In genomic region chr5:92445016-92445415, GRCm38 (mm10) we compare ENCODE assay signal across 25 mouse cellular contexts.
"Had no signal": no experiment of that assay in that cellular context is flagged by ENCODE, and none has a peak within 500 bp of the region (broad histone marks: within the 10 kb centered on the region; RNA-seq: fewer than 3 reads in every experiment).

No protein-coding gene starts in this region.

- H3K27me3 ChIP-seq: heart, embryonic 12.5 days; hindbrain, embryonic 12.5 days; intestine, embryonic 15.5 days; kidney, embryonic 15.5 days; limb, embryonic 12.5 days; liver, embryonic 13.5 days; liver, embryonic 15.5 days had no signal

- H3K27ac ChIP-seq: gastrocnemius, adult 2 months; heart, adult 2 months; hindbrain, embryonic 10.5 days; hindbrain, embryonic 12.5 days; hindbrain, embryonic 14.5 days; intestine, embryonic 15.5 days; kidney, embryonic 15.5 days; kidney, postnatal 0 days; layer of hippocampus, adult 2 months; left cerebral cortex, adult 2 months; limb, embryonic 10.5 days; limb, embryonic 12.5 days; liver, embryonic 13.5 days; liver, embryonic 15.5 days had no signal

- H3K4me1 ChIP-seq: hindbrain, embryonic 10.5 days; hindbrain, embryonic 12.5 days; intestine, embryonic 15.5 days; kidney, embryonic 15.5 days; limb, embryonic 10.5 days; limb, embryonic 12.5 days had no signal

- H3K4me3 ChIP-seq: gastrocnemius, adult 2 months; heart, adult 2 months; heart, embryonic 12.5 days; hindbrain, embryonic 10.5 days; hindbrain, embryonic 12.5 days; intestine, embryonic 15.5 days; kidney, embryonic 15.5 days; layer of hippocampus, adult 2 months; left cerebral cortex, adult 2 months; limb, embryonic 10.5 days; limb, embryonic 12.5 days; liver, embryonic 13.5 days; liver, embryonic 15.5 days had no signal

- H3K9me3 ChIP-seq: heart, embryonic 12.5 days; hindbrain, embryonic 10.5 days; hindbrain, embryonic 12.5 days; intestine, embryonic 15.5 days; kidney, embryonic 15.5 days; limb, embryonic 10.5 days; limb, embryonic 12.5 days; liver, embryonic 13.5 days; liver, embryonic 15.5 days had no signal

- DNase-seq: gastrocnemius, adult 2 months; gastrocnemius, postnatal 10 days; gastrocnemius, postnatal 25 days; heart, adult 2 months; heart, postnatal 10 days; heart, postnatal 4 days; kidney, adult 18-20 months; kidney, adult 9 months; kidney, postnatal 25 days; kidney, postnatal 4 days; liver; liver, embryonic 13.5 days; lung, adult 18-20 months had no signal
